Mouse (Mus musculus): ENCODE measurements around the gene Kyat1.
"Not testable (repeated sequence)": the region's sequence is repeated elsewhere in the genome, so short reads cannot be mapped to it uniquely, and the experiment has no call there.

Gene Kyat1

GRCm38 (mm10) chr2:30171371-30171996, 34.2 kb downstream of the Kyat1 start, which contains the start of gene Endog:
Endog (plus strand) TSS chr2:30171493.
- peak; percentile 92 for DNase-seq

GRCm38 (mm10) chr2:30166677-30167076, 39.0 kb downstream of the Kyat1 start:
- DNase-seq = no peak

- no peak for DNase-seq
Measured at GRCm38 (mm10) chr2:30164340-30164932, 41.2 kb downstream of the Kyat1 start.

GRCm38 (mm10) chr2:30161809-30162208, 43.8 kb downstream of the Kyat1 start:
- no peak for DNase-seq

GRCm38 (mm10) chr2:30159871-30160270, 45.8 kb downstream of the Kyat1 start:
- not testable (repeated sequence) for DNase-seq

DNA sequence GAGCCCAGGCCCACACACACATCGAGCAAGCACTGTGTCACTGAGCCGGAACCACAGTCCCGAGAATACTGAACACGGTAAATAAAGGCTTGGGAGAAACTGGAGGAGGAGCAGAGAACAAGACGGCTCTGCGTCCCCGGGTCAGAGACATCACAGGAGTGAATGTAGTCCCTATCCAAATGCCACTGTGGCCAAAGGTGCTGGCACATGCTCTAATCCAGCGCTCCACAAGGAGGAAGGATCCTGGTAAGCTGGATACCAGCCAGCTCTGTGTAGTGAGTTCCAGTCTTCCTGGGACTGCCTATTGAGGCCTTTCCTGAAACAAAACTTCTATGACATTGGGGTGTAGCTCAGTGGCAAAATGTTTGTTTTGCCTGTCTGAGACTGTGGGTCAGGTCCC, 53.0 kb downstream of the Kyat1 start:
- DNase-seq = no peak

GRCm38 (mm10) chr2:30151840-30152239, 53.8 kb downstream of the Kyat1 start:
- DNase-seq = no peak

DNA sequence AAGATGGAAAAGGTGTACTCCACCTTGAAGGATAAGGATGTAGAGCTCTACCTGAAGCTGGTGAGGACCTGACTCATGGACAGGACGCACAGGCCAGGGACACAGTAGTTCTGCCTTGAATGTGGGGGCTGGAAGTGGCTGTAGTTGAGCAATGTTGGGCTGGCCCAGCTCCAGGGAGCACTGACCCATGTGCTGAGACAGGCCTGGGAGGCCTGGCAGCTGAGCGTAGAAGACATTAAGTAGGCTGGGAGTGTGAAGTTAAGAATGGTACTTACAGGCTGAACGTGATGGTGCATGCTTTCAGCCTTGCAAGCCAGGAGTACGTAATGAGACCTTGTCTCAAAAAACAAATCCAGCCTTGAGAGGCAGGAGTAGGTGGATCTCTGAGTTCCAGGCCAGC, 58.2 kb downstream of the Kyat1 start:
- no peak for DNase-seq

GRCm38 (mm10) chr2:30144436-30144835, 61.2 kb downstream of the Kyat1 start:
- no peak for DNase-seq

GRCm38 (mm10) chr2:30140021-30140420, 65.6 kb downstream of the Kyat1 start:
- DNase-seq = peak; percentile 64

GRCm38 (mm10) chr2:30136458-30136857, 69.2 kb downstream of the Kyat1 start:
- no peak for DNase-seq
